Mouse (Mus musculus) hindbrain, embryonic 11.5 days (tissue): ENCODE results near the gene Itsn1. TPM values are rescaled to one million over a fixed set of nuclear protein-coding genes. Genes with fewer than 3 reads are reported as not detected.

Experiments used
- ATAC-seq: fragments of 200-750 bp; cut with Nextera tagmentation; 2 replicates; pipeline ENCODE4 v1.8.0; 2017; ENCODE audit warnings: mild to moderate bottlenecking, moderate TSS enrichment, moderate library complexity; ENCODE audit not compliant: low FRiP score
- DNase-seq: peaks from one replicate; pipeline ENCODE4 v3.0.0-alpha.2; 2015; ENCODE audit warnings: low spot score
- H3K27ac ChIP-seq: fragments of 300-500 bp; sonication (generic); 2 replicates; pipeline ENCODE4 v1.5.1; 2014; ENCODE audit warnings: mild to moderate bottlenecking, low read depth, low read length
- H3K27me3 ChIP-seq: fragments of 300-500 bp; sonication (generic); 2 replicates; pipeline ENCODE4 v1.6.1; 2014; ENCODE audit warnings: mild to moderate bottlenecking, low read length, moderate library complexity, mixed read lengths; ENCODE audit not compliant: control insufficient read depth, insufficient read depth
- H3K36me3 ChIP-seq: fragments of 300-500 bp; sonication (generic); 2 replicates; pipeline ENCODE4 v1.6.1; 2014; ENCODE audit warnings: mild to moderate bottlenecking, low read length, moderate library complexity, mixed read lengths; ENCODE audit not compliant: control insufficient read depth, insufficient read depth
- H3K4me1 ChIP-seq: fragments of 300-500 bp; sonication (generic); replicated peaks from 2 replicates; pipeline ENCODE4 v1.6.1; 2014; ENCODE audit warnings: low read length, mixed read lengths; ENCODE audit not compliant: control insufficient read depth, insufficient read depth
- H3K4me2 ChIP-seq: fragments of 300-500 bp; sonication (generic); replicated peaks from 2 replicates; pipeline ENCODE4 v1.6.1; 2014; ENCODE audit warnings: mild to moderate bottlenecking, low read depth, low read length
- H3K4me3 ChIP-seq: fragments of 300-500 bp; sonication (generic); 2 replicates; pipeline ENCODE4 v1.5.1; 2014; ENCODE audit warnings: low read depth, low read length
- H3K9ac ChIP-seq: fragments of 300-500 bp; sonication (generic); 2 replicates; pipeline ENCODE4 v1.6.1; 2014; ENCODE audit warnings: low read depth, low read length
- H3K9me3 ChIP-seq: fragments of 300-500 bp; sonication (generic); 2 replicates; pipeline ENCODE4 v1.6.1; 2016; ENCODE audit warnings: low read length; ENCODE audit not compliant: control insufficient read depth
- WGBS: fragments of 180-500 bp; shearing (Covaris S2); extraction: QIAGEN DNeasy Blood & Tissue Kit; methylation state at CpG from one replicate; pipeline ENCODE4 v1.1.7; 2014; 5-methylcytosine and 5-hydroxymethylcytosine counted together
- polyA plus RNA-seq: library from polyadenylated mRNA; unstranded; fragments of >200 nt; fragmentation: Nextera tagmentation; extraction: Ambion mirVana; gene quantifications from 2 replicates; pipeline ENCODE4 v1.2.1, GENCODE M21; 2014

Gene Itsn1
- polyA plus RNA-seq, 1 experiment from 2014 or later = 61.1 TPM

DNA sequence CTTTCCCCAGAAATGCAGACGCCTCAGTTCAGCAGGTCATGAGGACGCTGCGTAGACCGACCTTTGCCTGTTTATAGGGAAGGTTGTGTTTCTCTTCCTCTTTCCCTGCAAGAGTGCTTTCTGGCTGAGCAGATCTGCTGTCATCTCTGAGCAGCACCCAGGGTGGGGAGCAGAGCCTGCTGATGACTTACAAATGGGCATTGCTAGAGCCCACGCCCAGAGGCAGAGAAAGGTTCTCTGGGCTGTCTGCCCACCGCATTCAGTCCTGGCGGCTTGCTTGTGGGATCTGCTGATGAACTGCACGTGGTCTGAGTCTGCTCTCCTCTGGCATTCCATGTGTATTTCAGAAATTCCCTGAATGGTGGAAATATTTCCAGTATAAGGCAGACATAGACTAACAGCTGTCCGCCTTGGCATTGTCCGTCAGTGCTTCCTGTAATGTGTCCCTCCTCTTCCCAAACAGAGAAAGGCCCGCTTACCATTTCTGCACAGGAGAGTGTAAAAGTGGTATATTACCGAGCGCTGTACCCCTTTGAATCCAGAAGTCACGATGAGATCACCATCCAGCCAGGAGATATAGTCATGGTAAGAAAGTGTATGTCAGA is 112.0 kb downstream of the Itsn1 start:
- no peak overlapping the region for H3K4me3 ChIP-seq
- WGBS = 91% methylated on average over 14 of the region's 14 CpGs
- H3K9me3 ChIP-seq = no peaks in the 10 kb centered on the region
- H3K36me3 ChIP-seq = peaks cover 4% of the 10 kb centered on the region; the same call in 1 of the 2 replicates
- H3K4me1 ChIP-seq = peaks cover 9% of the 10 kb centered on the region
- H3K27me3 ChIP-seq = no peaks in the 10 kb centered on the region
- ATAC-seq (no peak), DNase-seq (no peak)
- no peak overlapping the region for H3K9ac ChIP-seq
- H3K27ac ChIP-seq = no peak overlapping the region
- H3K4me2 ChIP-seq = no peak overlapping the region

DNA sequence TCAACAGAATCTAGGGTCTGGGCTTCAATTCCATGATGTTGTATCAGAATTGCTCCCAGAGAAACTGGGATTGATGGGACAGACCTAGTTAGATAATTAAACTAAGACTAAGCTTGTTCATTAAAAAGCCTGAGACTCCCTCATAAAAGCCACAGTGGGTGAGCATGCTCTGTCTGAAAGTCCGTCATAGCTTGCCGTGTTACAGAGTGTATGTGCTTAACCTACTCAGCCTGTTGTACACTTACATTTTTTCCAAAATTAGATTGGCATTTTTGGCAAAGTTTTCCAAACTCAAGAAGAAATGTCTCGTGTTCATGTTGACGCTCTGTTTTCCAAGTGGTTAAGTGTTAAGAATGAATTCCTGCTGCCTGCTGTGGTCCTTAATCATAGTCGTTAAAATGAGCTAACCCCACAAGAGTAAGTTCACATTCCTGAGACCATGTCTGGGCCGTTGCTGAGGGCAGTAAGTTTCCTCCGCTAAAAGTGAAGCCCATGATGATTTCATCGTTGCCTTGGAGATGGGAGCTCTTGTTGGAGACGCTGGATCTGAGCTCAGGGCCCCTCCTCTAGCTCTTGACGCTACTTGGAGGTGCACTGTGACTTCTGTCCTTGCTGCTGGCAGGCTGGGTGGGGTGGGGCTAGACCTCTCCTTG is 117.1 kb downstream of the Itsn1 start:
- no peaks in the 10 kb centered on the region for H3K9me3 ChIP-seq
- 0 out of 2 replicates have a peak, but pooled peaks cover 2% of the 10 kb centered on the region for H3K4me1 ChIP-seq
- no peak overlapping the region for H3K4me3 ChIP-seq
- no peak overlapping the region for H3K27ac ChIP-seq
- 54% methylated on average over 10 of the region's 10 CpGs for WGBS
- peaks cover 4% of the 10 kb centered on the region; the same call in 1 of the 2 replicates for H3K36me3 ChIP-seq
- DNase-seq (no peak), ATAC-seq (peak; percentile 40; the same call in 1 of the 2 replicates)
- H3K27me3 ChIP-seq = no peaks in the 10 kb centered on the region
- H3K9ac ChIP-seq = no peak overlapping the region
- no peak overlapping the region for H3K4me2 ChIP-seq

DNA sequence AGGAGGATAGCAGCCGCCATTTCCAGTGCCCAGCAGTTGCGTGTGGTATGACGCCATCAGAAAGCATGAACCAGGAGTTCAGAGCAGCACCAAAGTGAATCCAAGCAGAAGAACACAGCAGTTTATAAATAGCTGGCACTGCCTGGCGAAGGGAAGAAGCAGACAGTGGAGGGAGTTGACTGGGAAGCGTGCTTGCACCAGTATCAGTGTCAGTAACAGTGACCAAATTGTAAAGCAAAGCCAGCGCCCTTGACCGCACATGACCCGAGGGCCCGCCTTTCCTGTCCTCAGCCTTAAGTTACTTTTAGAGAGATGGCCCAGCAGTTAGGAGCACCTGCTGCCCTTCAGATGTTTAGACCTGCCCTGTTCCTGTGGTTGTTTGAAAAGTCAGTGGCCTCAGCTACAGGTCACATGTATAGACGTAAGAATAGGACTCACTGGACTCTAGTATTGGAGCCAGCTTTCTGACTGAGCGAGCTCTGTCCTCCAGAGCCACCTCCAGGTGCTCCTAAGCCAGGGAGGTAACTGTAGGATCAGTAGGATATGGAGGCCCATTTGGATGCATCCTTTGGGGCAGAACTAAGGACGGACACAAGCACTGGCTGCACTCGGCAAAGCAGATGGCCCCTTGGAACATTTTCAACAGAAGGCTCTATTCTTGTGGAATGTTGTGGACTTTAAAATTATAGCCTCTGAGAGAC is 118.6 kb downstream of the Itsn1 start:
- Histone ChIP-seq H3K4me1 (0 out of 2 replicates have a peak, but pooled peaks cover 2% of the 10 kb centered on the region), H3K27me3 (no peaks in the 10 kb centered on the region), H3K36me3 (0 out of 2 replicates have a peak, but pooled peaks cover 4% of the 10 kb centered on the region), H3K9me3 (no peaks in the 10 kb centered on the region), H3K4me2 (no peak overlapping the region), H3K9ac (no peak overlapping the region), H3K4me3 (no peak overlapping the region), H3K27ac (no peak overlapping the region)
- no peak for ATAC-seq
- no peak for DNase-seq
- WGBS = 90% methylated on average over 13 of the region's 13 CpGs

DNA sequence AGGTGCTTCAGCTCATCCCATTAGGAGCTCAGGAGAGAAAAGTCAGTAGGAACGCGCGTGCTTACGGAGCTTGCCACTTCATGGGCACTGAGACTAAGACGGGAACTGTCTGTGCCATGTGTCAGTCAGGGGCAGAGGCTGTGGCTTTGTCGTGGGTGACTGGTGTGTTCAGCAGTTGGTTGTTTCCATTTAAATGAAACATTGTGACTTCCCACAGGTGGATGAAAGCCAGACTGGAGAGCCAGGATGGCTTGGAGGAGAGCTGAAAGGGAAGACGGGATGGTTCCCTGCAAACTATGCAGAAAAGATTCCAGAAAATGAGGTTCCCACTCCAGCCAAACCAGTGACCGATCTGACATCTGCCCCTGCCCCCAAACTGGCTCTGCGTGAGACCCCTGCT is 119.4 kb downstream of the Itsn1 start:
- Histone ChIP-seq H3K4me2 (no peak overlapping the region), H3K36me3 (0 out of 2 replicates have a peak, but pooled peaks cover 6% of the 10 kb centered on the region), H3K27me3 (no peaks in the 10 kb centered on the region), H3K4me3 (no peak overlapping the region), H3K9me3 (no peaks in the 10 kb centered on the region), H3K27ac (no peak overlapping the region), H3K9ac (no peak overlapping the region), H3K4me1 (0 out of 2 replicates have a peak, but pooled peaks cover 2% of the 10 kb centered on the region)
- ATAC-seq = no peak
- no peak for DNase-seq
- 96% methylated on average over 9 of the region's 9 CpGs for WGBS

DNA sequence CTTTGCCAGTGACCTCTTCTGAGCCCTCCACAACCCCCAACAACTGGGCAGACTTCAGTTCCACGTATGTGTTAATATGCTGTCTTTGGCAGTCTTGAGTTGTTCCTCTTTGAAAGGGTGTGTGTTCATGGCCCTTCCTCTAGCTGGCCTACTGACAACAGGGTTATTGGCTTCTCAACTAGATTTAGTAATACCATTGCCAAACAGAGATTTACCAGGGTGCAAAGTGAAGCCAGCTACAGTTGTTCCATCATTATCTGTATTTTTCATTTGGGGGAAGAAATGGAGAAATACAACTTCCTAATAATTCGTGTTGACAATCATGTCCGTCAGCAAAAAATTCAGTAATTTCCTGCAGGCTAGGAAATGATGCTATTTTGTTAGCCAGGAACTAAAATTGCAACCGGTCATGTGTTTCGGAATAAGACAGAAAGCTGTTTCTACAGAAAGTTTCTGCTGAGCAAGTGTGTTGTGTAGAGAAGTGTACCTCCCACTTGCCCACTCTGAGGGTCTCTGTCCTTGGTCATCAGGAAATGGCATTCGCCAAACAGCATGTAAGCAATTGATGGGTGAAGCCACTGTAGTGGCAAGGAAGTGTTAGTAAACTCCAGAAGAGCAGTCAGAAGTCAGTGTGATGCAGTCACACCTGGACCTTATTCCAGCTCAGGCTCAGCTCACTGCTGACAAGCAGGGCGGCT is 120.0 kb downstream of the Itsn1 start:
- H3K36me3 ChIP-seq = 0 out of 2 replicates have a peak, but pooled peaks cover 6% of the 10 kb centered on the region
- 0 out of 2 replicates have a peak, but pooled peaks cover 2% of the 10 kb centered on the region for H3K4me1 ChIP-seq
- WGBS = 94% methylated on average over 7 of the region's 7 CpGs
- DNase-seq = no peak
- H3K4me3 ChIP-seq = no peak overlapping the region
- no peak overlapping the region for H3K9ac ChIP-seq
- H3K4me2 ChIP-seq = no peak overlapping the region
- no peak overlapping the region for H3K27ac ChIP-seq
- H3K9me3 ChIP-seq = no peaks in the 10 kb centered on the region
- ATAC-seq = no peak
- H3K27me3 ChIP-seq = no peaks in the 10 kb centered on the region

DNA sequence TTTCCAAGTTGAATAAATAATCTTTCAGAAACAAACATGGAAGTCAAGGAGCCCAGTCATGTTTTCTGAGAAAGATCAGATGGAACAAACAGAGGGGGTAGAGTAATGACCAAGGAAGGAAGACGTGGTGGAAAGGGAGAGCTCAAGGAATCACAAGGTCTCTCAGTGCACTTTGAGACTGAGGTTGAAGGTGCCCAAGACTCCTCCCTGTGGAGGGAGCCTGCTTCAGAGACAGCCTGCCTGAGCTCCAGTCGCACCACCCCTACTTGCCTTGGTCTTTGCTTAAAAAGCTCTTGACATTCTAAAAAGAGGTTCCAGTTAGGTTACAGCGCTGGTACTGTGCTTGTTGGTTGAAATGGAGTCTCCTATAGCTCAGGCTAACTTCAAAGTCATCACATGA is 121.1 kb downstream of the Itsn1 start:
- no peaks in the 10 kb centered on the region for H3K9me3 ChIP-seq
- H3K36me3 ChIP-seq = 0 out of 2 replicates have a peak, but pooled peaks cover 9% of the 10 kb centered on the region
- no peaks in the 10 kb centered on the region for H3K27me3 ChIP-seq
- 0 out of 2 replicates have a peak, but pooled peaks cover 2% of the 10 kb centered on the region for H3K4me1 ChIP-seq
- H3K9ac ChIP-seq = no peak overlapping the region
- WGBS = 91% methylated on average over 3 of the region's 3 CpGs
- no peak overlapping the region for H3K4me3 ChIP-seq
- H3K27ac ChIP-seq = no peak overlapping the region
- ATAC-seq (no peak), DNase-seq (no peak)
- H3K4me2 ChIP-seq = no peak overlapping the region

DNA sequence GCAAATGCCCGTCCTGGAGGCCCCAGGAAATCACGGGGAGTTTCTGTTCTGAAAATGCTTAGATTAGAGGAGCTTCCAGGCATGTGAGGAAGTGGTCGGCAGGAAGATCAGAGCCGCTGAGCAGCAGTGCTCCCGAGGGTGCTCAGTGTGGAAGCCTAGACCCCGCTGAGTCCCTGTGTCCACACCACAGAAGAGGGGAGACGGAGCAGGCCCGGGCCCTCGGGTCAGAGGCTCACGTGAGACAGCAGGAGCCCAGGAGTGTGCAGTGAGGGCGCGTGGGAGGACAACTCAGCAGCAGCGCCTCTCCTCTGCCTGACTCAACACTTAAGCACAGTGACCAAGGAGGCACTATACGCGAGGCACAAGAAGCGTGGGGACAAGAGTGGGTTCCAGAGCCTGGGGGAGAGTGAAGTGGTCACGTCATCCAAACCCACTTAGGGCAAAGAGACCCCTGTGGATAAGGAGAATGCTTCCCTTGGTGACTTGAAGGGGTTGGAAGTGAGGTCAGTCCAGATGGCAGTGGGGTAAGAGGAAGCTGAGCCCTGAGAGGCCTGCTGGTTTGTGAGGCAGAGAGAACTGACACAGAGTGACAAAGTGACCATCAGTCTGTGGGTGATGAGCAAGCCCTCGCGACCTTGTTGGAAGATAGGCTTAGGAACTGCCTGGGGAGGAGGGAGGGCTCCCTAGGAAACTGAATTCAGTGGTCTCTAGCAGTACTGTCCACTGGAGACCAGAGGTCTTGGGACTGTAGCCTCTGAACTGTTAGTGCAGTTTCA is 122.6 kb downstream of the Itsn1 start:
- 0 out of 2 replicates have a peak, but pooled peaks cover 1% of the 10 kb centered on the region for H3K4me1 ChIP-seq
- WGBS = 84% methylated on average over 19 of the region's 19 CpGs
- H3K4me2 ChIP-seq = no peak overlapping the region
- no peaks in the 10 kb centered on the region for H3K9me3 ChIP-seq
- no peak overlapping the region for H3K27ac ChIP-seq
- H3K9ac ChIP-seq = no peak overlapping the region
- 0 out of 2 replicates have a peak, but pooled peaks cover 9% of the 10 kb centered on the region for H3K36me3 ChIP-seq
- no peak for ATAC-seq
- no peaks in the 10 kb centered on the region for H3K27me3 ChIP-seq
- H3K4me3 ChIP-seq = no peak overlapping the region
- no peak for DNase-seq

DNA sequence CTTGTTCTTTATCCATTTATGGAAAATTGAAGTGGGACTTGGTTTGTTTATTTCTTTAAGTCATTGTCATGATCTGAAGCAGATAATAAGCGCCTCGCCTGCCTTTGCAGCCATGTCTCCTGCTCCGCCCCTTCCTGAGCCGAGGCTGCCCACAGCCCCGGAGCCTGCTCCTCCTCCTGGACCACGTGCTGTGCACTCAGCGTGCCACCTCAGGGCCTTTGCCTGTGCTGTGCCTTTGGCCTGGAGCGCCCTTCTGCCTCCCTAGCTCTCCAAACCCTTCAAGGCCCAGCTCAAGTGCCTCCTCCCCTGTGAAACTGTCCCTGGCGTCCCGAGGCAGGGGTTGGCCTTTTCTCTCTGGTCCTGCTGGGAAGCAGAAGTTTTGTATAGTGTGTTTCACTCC is 123.7 kb downstream of the Itsn1 start:
- H3K9ac ChIP-seq = no peak overlapping the region
- 0 out of 2 replicates have a peak, but pooled peaks cover 9% of the 10 kb centered on the region for H3K36me3 ChIP-seq
- no peaks in the 10 kb centered on the region for H3K4me1 ChIP-seq
- WGBS = 86% methylated on average over 10 of the region's 10 CpGs
- H3K27ac ChIP-seq = no peak overlapping the region
- no peaks in the 10 kb centered on the region for H3K27me3 ChIP-seq
- no peak overlapping the region for H3K4me3 ChIP-seq
- H3K9me3 ChIP-seq = no peaks in the 10 kb centered on the region
- H3K4me2 ChIP-seq = no peak overlapping the region
- ATAC-seq (no peak), DNase-seq (no peak)
